ENCODE assay signal across 32 mouse cellular contexts in genomic region chr8:56733318-56733717, GRCm38 (mm10).
DNase-seq lines count a peak whose midpoint lies in the region; ATAC-seq and TF ChIP-seq lines count a peak whose summit lies in the region.
"Had no signal": no experiment of that assay in that cellular context is flagged by ENCODE, and none has a peak within 500 bp of the region (broad histone marks: within the 10 kb centered on the region; RNA-seq: fewer than 3 reads in every experiment).

No protein-coding gene starts in this region.

- no peaks in the 10 kb centered on the region for H3K36me3 ChIP-seq in forebrain, embryonic 12.5 days (replicated peaks)
- H3K36me3 ChIP-seq in forebrain, embryonic 13.5 days (ENCODE audit: poor library complexity, severe bottlenecking) = no peaks in the 10 kb centered on the region
- H3K36me3 ChIP-seq in lung, embryonic 14.5 days (ENCODE audit: insufficient read depth) = no peaks in the 10 kb centered on the region
- H3K36me3 ChIP-seq: embryonic facial prominence, embryonic 12.5 days; embryonic facial prominence, embryonic 15.5 days; G1E; heart, embryonic 12.5 days; heart, embryonic 15.5 days; hindbrain, embryonic 10.5 days; hindbrain, embryonic 13.5 days; intestine, embryonic 15.5 days had no signal

- H3K4me1 ChIP-seq in forebrain, embryonic 12.5 days = no peaks in the 10 kb centered on the region
- no peaks in the 10 kb centered on the region for H3K4me1 ChIP-seq in forebrain, embryonic 13.5 days
- peaks cover 2% of the 10 kb centered on the region; the same call in 1 of the 2 replicates for H3K4me1 ChIP-seq in lung, embryonic 14.5 days (ENCODE audit: insufficient read depth)
- H3K4me1 ChIP-seq: embryonic facial prominence, embryonic 12.5 days; embryonic facial prominence, embryonic 15.5 days; heart, embryonic 12.5 days; heart, embryonic 15.5 days; hindbrain, embryonic 10.5 days; hindbrain, embryonic 13.5 days; intestine, embryonic 15.5 days had no signal

- no peak overlapping the region for H3K9ac ChIP-seq in forebrain, embryonic 12.5 days
- no peak overlapping the region for H3K9ac ChIP-seq in forebrain, embryonic 13.5 days
- no peak overlapping the region for H3K9ac ChIP-seq in lung, embryonic 14.5 days
- H3K9ac ChIP-seq: embryonic facial prominence, embryonic 12.5 days; embryonic facial prominence, embryonic 15.5 days; forebrain, postnatal 0 days; heart, embryonic 12.5 days; heart, embryonic 15.5 days; hindbrain, embryonic 13.5 days; intestine, embryonic 15.5 days had no signal

- peak; percentile 27; the same call in 1 of the 2 replicates for ATAC-seq in forebrain, embryonic 12.5 days (ENCODE audit: low FRiP score)
- ATAC-seq in forebrain, embryonic 13.5 days = no peak; the same call in 1 of the 2 replicates
- no peak for ATAC-seq in lung, embryonic 14.5 days (ENCODE audit: insufficient read depth)
- no peak for ATAC-seq in granulocyte monocyte progenitor cell, adult 5-6 weeks (replicated peaks; ENCODE audit: poor library complexity, severe bottlenecking)
- ATAC-seq: forebrain, postnatal 0 days; hindbrain, embryonic 16.5 days; intestine, embryonic 15.5 days; Patski had no signal

- no peaks in the 10 kb centered on the region for H3K27me3 ChIP-seq in forebrain, embryonic 12.5 days
- H3K27me3 ChIP-seq in forebrain, embryonic 13.5 days = no peaks in the 10 kb centered on the region
- no peaks in the 10 kb centered on the region for H3K27me3 ChIP-seq in lung, embryonic 14.5 days (ENCODE audit: insufficient read depth, low read length)
- H3K27me3 ChIP-seq: CH12.LX; embryonic facial prominence, embryonic 12.5 days; embryonic facial prominence, embryonic 15.5 days; heart, embryonic 12.5 days; heart, embryonic 15.5 days; hindbrain, embryonic 13.5 days; intestine, embryonic 15.5 days had no signal

- H3K9me3 ChIP-seq in forebrain, embryonic 12.5 days = no peaks in the 10 kb centered on the region
- no peaks in the 10 kb centered on the region for H3K9me3 ChIP-seq in forebrain, embryonic 13.5 days (replicated peaks)
- no peaks in the 10 kb centered on the region for H3K9me3 ChIP-seq in lung, embryonic 14.5 days (ENCODE audit: low read depth, low read length)
- H3K9me3 ChIP-seq: embryonic facial prominence, embryonic 12.5 days; embryonic facial prominence, embryonic 15.5 days; G1E; heart, embryonic 12.5 days; heart, embryonic 15.5 days; hindbrain, embryonic 10.5 days; hindbrain, embryonic 13.5 days; intestine, embryonic 15.5 days had no signal

- no peak overlapping the region for H3K4me2 ChIP-seq in forebrain, embryonic 12.5 days
- no peak overlapping the region for H3K4me2 ChIP-seq in forebrain, embryonic 13.5 days
- H3K4me2 ChIP-seq in lung, embryonic 14.5 days = no peak overlapping the region
- H3K4me2 ChIP-seq: embryonic facial prominence, embryonic 12.5 days; embryonic facial prominence, embryonic 15.5 days; heart, embryonic 12.5 days; heart, embryonic 15.5 days; hindbrain, embryonic 13.5 days; intestine, embryonic 15.5 days had no signal

- WGBS in forebrain, embryonic 12.5 days = 56% methylated on average over 6 of the region's 6 CpGs
- WGBS in forebrain, embryonic 13.5 days = 39% methylated on average over 6 of the region's 6 CpGs
- WGBS in lung, embryonic 14.5 days = 30% methylated on average over 6 of the region's 6 CpGs

- peak; percentile 21 for DNase-seq in lung, embryonic 14.5 days
- no peak for DNase-seq in lung, postnatal 10 days
- DNase-seq in forelimb bud, embryonic 11.5 days (ENCODE audit: low read depth, low spot score) = peak; percentile 23
- peak; percentile 11 for DNase-seq in retina, embryonic 14.5 days (ENCODE audit: low spot score)
- DNase-seq in layer of hippocampus, postnatal 14 days (ENCODE audit: low spot score in 2 of 2) = no peak
- DNase-seq: adrenal gland, postnatal 10 days; adrenal gland, postnatal 36 days; B cell, adult 2 months; cerebellum, adult 11 months; cerebellum, adult 2 months; cerebellum, adult 9-11 months; cerebellum, postnatal 25 days; forebrain, postnatal 0 days; gastrocnemius, adult 2 months; gastrocnemius, postnatal 14 days; heart, adult 18-20 months; heart, postnatal 10 days; heart, postnatal 36 days had no signal

- no peak overlapping the region for H3K4me3 ChIP-seq in forebrain, embryonic 12.5 days (replicated peaks)
- no peak overlapping the region for H3K4me3 ChIP-seq in forebrain, embryonic 13.5 days
- no peak overlapping the region for H3K4me3 ChIP-seq in lung, embryonic 14.5 days (ENCODE audit: low read depth, low read length)
- H3K4me3 ChIP-seq: embryonic facial prominence, embryonic 12.5 days; embryonic facial prominence, embryonic 15.5 days; gastrocnemius, adult 2 months; heart, embryonic 12.5 days; heart, embryonic 15.5 days; hindbrain, embryonic 10.5 days; hindbrain, embryonic 13.5 days; intestine, embryonic 15.5 days had no signal

- no peak for TF ChIP-seq CTCF in lung, embryonic 14.5 days (IDR thresholded peaks at IDR 0.05; ENCODE audit: low read depth)

- no peak overlapping the region for H3K27ac ChIP-seq in forebrain, embryonic 12.5 days
- H3K27ac ChIP-seq in forebrain, embryonic 13.5 days = no peak overlapping the region
- H3K27ac ChIP-seq in lung, embryonic 14.5 days (ENCODE audit: low read depth) = no peak overlapping the region
- H3K27ac ChIP-seq: embryonic facial prominence, embryonic 12.5 days; embryonic facial prominence, embryonic 15.5 days; gastrocnemius, adult 2 months; heart, embryonic 15.5 days; hindbrain, embryonic 10.5 days; hindbrain, embryonic 13.5 days; intestine, embryonic 15.5 days had no signal

Comparison
In these comparisons a context has a peak if more than half of its experiments do, and no peak if none do; other contexts are left out.
1. DNase-seq: peak in lung, embryonic 14.5 days (single experiment), forelimb bud, embryonic 11.5 days (single experiment) and retina, embryonic 14.5 days (single experiment); none in lung, postnatal 10 days (single experiment) and layer of hippocampus, postnatal 14 days (0 of 2).